Mouse (Mus musculus) lung, adult 2 months (tissue): ENCODE data around the gene Anxa11. TPM values are rescaled to one million over a fixed set of nuclear protein-coding genes. Genes with fewer than 3 reads are reported as not detected.
"Not testable (repeated sequence)": the region's sequence is repeated elsewhere in the genome, so short reads cannot be mapped to it uniquely, and the experiment has no call there.

Source experiments
- DNase-seq: peaks from one replicate; pipeline ENCODE4 v3.0.0; 2022
- H3K4me1 ChIP-seq: fragments of 200-500 bp; 2 replicates; pipeline ENCODE4 v1.6.1; 2011; ENCODE audit warnings: low read length; ENCODE audit not compliant: control insufficient read depth, insufficient read depth
- H3K4me3 ChIP-seq: fragments of 200-500 bp; replicated peaks from 2 replicates; pipeline ENCODE3; 2011; ENCODE audit warnings: low read depth, mild to moderate bottlenecking, control low read depth, low read length; ENCODE audit errors: extremely low read depth
- CTCF ChIP-seq: fragments of 200-500 bp; IDR thresholded peaks from 2 replicates; pipeline ENCODE4 v1.5.1; 2011; ENCODE audit warnings: mild to moderate bottlenecking, low read length, control low read depth; ENCODE audit not compliant: insufficient read depth
- POLR2A ChIP-seq: fragments of 200-500 bp; IDR thresholded peaks from 2 replicates; pipeline ENCODE4 v1.6.1; 2011; ENCODE audit warnings: low read depth, mild to moderate bottlenecking, control low read depth, low read length, borderline replicate concordance; ENCODE audit errors: extremely low read depth
- WGBS: fragments of 180-500 bp; shearing (Covaris S2); methylation state at CpG from one replicate; pipeline ENCODE4 v1.1.7; 2018; 5-methylcytosine and 5-hydroxymethylcytosine counted together
- polyA plus RNA-seq: library from polyadenylated mRNA; depleted of rRNA; stranded (reverse); fragments of >200 nt; gene quantifications from 2 replicates; pipeline ENCODE4 v1.2.3, GENCODE M21; 2012

Anxa11 gene
- polyA plus RNA-seq, 1 experiment, result 144 TPM

GRCm38 (mm10) chr14:25841579-25841978 is 377 bp upstream of the Anxa11 start:
- no peak for DNase-seq
- under 1% methylated on average over 4 of the region's 4 CpGs for WGBS
- Histone ChIP-seq H3K4me1 (peaks cover 7% of the 10 kb centered on the region), H3K4me3 (no peak overlapping the region)
- TF ChIP-seq CTCF (no peak), POLR2A (no peak)

GRCm38 (mm10) chr14:25842688-25843003 is 690 bp downstream of the Anxa11 start:
- H3K4me1 ChIP-seq, result peaks cover 9% of the 10 kb centered on the region
- TF ChIP-seq POLR2A (no peak), CTCF (no peak)
- no peak for DNase-seq
- WGBS, result 1% methylated on average over 12 of the region's 12 CpGs
- H3K4me3 ChIP-seq, result peak overlapping the region; percentile 90

GRCm38 (mm10) chr14:25844372-25844771 is 2.4 kb downstream of the Anxa11 start:
- DNase-seq, result no peak
- TF ChIP-seq CTCF, result no peak
- no peak overlapping the region for H3K4me3 ChIP-seq
- peaks cover 9% of the 10 kb centered on the region for H3K4me1 ChIP-seq
- 87% methylated on average over 4 of the region's 4 CpGs for WGBS

GRCm38 (mm10) chr14:25845832-25846383 is 4.0 kb downstream of the Anxa11 start:
- WGBS, result 88% methylated on average over 6 of the region's 6 CpGs
- no peak overlapping the region for H3K4me3 ChIP-seq
- H3K4me1 ChIP-seq, result peaks cover 10% of the 10 kb centered on the region
- TF ChIP-seq CTCF (no peak), POLR2A (no peak)
- DNase-seq, result no peak

GRCm38 (mm10) chr14:25846516-25846915 is 4.6 kb downstream of the Anxa11 start:
- 81% methylated on average over 8 of the region's 8 CpGs for WGBS
- no peak for TF ChIP-seq POLR2A
- TF ChIP-seq CTCF, result no peak
- Histone ChIP-seq H3K4me1 (peaks cover 12% of the 10 kb centered on the region), H3K4me3 (no peak overlapping the region)
- DNase-seq, result no peak

- 47% methylated on average over 9 of the region's 9 CpGs for WGBS
- no peak for TF ChIP-seq CTCF
- no peak for TF ChIP-seq POLR2A
- peak; percentile 11 for DNase-seq
- Histone ChIP-seq H3K4me3 (no peak overlapping the region), H3K4me1 (peaks cover 12% of the 10 kb centered on the region)
Observed at GRCm38 (mm10) chr14:25847660-25848059, 5.7 kb downstream of the Anxa11 start.

- 71% methylated on average over 6 of the region's 6 CpGs for WGBS
- no peak for TF ChIP-seq CTCF
- TF ChIP-seq POLR2A, result no peak
- H3K4me1 ChIP-seq, result peaks cover 12% of the 10 kb centered on the region
- no peak overlapping the region for H3K4me3 ChIP-seq
- DNase-seq, result peak; percentile 11
Observed at GRCm38 (mm10) chr14:25848237-25848636, 6.3 kb downstream of the Anxa11 start.

- H3K4me1 ChIP-seq, result peaks cover 17% of the 10 kb centered on the region
- not testable (repeated sequence) for H3K4me3 ChIP-seq, DNase-seq
- WGBS, result 80% methylated on average over 3 of the region's 4 CpGs
Observed at GRCm38 (mm10) chr14:25848708-25849107, 6.8 kb downstream of the Anxa11 start.

GRCm38 (mm10) chr14:25850433-25850832 is 8.5 kb downstream of the Anxa11 start:
- no peak for TF ChIP-seq CTCF
- no peak for TF ChIP-seq POLR2A
- DNase-seq, result no peak
- no peak overlapping the region for H3K4me3 ChIP-seq
- H3K4me1 ChIP-seq, result peaks cover 20% of the 10 kb centered on the region
- WGBS, result 93% methylated on average over 2 of the region's 2 CpGs

GRCm38 (mm10) chr14:25851189-25851588 is 9.2 kb downstream of the Anxa11 start:
- H3K4me3 ChIP-seq, result no peak overlapping the region
- peaks cover 24% of the 10 kb centered on the region for H3K4me1 ChIP-seq
- WGBS, result 49% methylated on average over 6 of the region's 6 CpGs
- no peak for DNase-seq
- TF ChIP-seq POLR2A, result no peak
- TF ChIP-seq CTCF, result no peak
